Mouse (Mus musculus) layer of hippocampus, adult 2 months (tissue): ENCODE results near the gene Dbil5. TPM values are rescaled to one million over a fixed set of nuclear protein-coding genes. Genes with fewer than 3 reads are reported as not detected.
A peak's percentile ranks its signal among the peaks of the same experiment; 100 is the strongest.

Experiments
- DNase-seq, 2 experiments: peaks; one replicate each; pipeline ENCODE4 v3.0.0; 2022; ENCODE audit warnings: low spot score in 2 of 2
- H3K27ac ChIP-seq: fragments of 200-600 bp; 2 replicates; pipeline ENCODE4 v1.8.1; 2022
- H3K4me3 ChIP-seq: fragments of 200-600 bp; 2 replicates; pipeline ENCODE4 v1.8.1; 2022; ENCODE audit warnings: mild to moderate bottlenecking
- CTCF ChIP-seq: fragments of 200-600 bp; conservative IDR thresholded peaks from 2 replicates; pipeline ENCODE4 v1.8.1; 2022; ENCODE audit warnings: antibody characterized with exemption, mild to moderate bottlenecking, moderate library complexity
- total RNA-seq, 2 experiments: library from RNA; stranded (reverse); gene quantifications; 2 replicates each; pipeline ENCODE4 v1.2.3; 2021

Gene Dbil5
- total RNA-seq, 2 experiments from 2014 or later, result 0.91 to 1.6 TPM

DNA sequence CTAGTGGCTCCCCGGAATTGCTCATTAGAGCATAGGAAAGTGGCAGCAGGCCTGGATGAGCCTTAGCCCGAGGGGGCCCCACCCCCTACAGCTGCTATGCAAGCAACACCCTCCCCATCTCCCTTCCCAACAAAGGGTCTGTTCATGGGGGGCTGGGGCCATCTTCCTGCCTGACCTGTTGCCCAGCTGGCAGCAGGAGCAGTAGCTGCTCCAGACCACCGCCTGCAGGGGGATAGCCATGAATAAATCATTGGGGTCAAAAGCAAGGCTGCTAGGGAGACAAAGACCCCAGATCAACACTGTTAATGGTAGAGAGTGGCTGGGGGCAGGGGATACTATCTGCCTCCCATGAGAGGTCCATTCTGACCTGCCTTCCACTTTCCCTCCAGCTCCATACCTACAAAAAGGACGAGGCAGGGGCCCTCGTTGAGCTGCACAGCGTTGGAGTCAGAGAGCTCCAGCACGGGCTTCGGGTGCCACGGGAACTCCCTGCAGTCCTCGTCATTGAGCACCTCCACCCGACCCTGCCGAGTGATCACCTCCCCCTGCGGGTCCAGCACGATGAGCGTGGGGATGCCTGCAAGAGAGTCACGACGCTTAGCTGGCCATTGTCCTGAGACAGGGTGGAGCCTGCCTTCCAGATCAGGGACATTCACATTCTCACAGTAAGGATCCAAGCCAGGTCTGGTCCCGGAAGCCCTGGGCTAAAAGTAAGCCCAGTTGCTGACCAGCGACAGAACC is 45.4 kb downstream of the Dbil5 start:
- no peak for DNase-seq
- Histone ChIP-seq H3K27ac (no peak overlapping the region), H3K4me3 (no peak overlapping the region)
- TF ChIP-seq CTCF, result no peak

GRCm38 (mm10) chr11:76267550-76267949 is 50.1 kb downstream of the Dbil5 start:
- Histone ChIP-seq H3K4me3 (no peak overlapping the region), H3K27ac (peak overlapping the region; percentile 75)
- TF ChIP-seq CTCF, result no peak
- no peak for DNase-seq

GRCm38 (mm10) chr11:76268001-76268459 is 50.6 kb downstream of the Dbil5 start:
- TF ChIP-seq CTCF, result no peak

More at GRCm38 (mm10) chr11:76268001-76268459, 50.6 kb downstream of the Dbil5 start:
- DNase-seq, result peak; percentile 38 to 50
- Histone ChIP-seq H3K4me3 (no peak overlapping the region), H3K27ac (peak overlapping the region; percentile 75)

Other genes starting within 250 kb of the Dbil5 start
- gene 1700016K19Rik, start 217.7 kb upstream of the Dbil5 start, total RNA-seq, result 1 to 10 TPM; 1.5 to 2.1 TPM
- 1 to 10 TPM; 7.0 to 9.5 TPM for gene Rflnb, start 189.8 kb upstream of the Dbil5 start, total RNA-seq
- 100 to 1,000 TPM in 1 of 2 experiments, 10 to 100 TPM in 1; 97.1 to 103 TPM for gene Vps53, start 38.0 kb upstream of the Dbil5 start, total RNA-seq
- 10 to 100 TPM; 17.7 to 20.9 TPM for gene Fam57a, start 37.9 kb upstream of the Dbil5 start, total RNA-seq
- gene Gemin4, start 56 bp downstream of the Dbil5 start, total RNA-seq, result 1 to 10 TPM; 4.9 to 5.6 TPM
- gene Mrm3, start 26.1 kb downstream of the Dbil5 start, total RNA-seq, result 10 to 100 TPM; 15.7 to 18.3 TPM
- 10 to 100 TPM; 49.9 to 56.2 TPM for gene Glod4, start 26.1 kb downstream of the Dbil5 start, total RNA-seq
- gene Nxn, start 181.5 kb downstream of the Dbil5 start, total RNA-seq, result 10 to 100 TPM; 11.6 to 12.2 TPM
- 10 to 100 TPM; 28.6 to 29.4 TPM for gene Timm22, start 189.3 kb downstream of the Dbil5 start, total RNA-seq